Mouse (Mus musculus): ENCODE results near the gene Mapk9.

DNA sequence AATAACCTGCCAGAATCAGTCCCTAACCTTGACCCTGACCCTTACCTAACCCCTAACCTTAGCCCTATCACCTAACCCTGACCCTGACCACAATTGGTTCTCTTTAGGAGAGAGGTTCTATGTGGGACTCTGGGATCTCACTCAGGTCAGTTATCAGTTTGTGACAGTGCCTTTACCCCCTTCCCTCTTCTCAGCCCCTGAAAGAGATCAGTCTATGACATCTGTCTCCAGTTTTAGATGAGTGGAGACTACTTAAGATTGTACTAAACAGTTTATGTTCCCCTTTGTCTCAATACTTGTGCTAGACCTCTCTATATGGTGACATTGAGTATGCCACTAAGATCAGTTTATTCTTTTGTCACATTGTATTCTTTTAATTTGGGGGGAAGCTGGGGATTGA lies 17.4 kb downstream of the Mapk9 start:
- TF ChIP-seq CTCF (IDR thresholded peaks at IDR 0.05; ENCODE audit: low read depth, low read length): no peak
- no peak for TF ChIP-seq EP300 (IDR thresholded peaks at IDR 0.05; ENCODE audit: insufficient read depth, low read depth, low read length)
